Mouse (Mus musculus) ES-E14 (cell line): ENCODE measurements around the gene Epha8. TPM values are rescaled to one million over a fixed set of nuclear protein-coding genes. Genes with fewer than 3 reads are reported as not detected.

Source experiments
- DNase-seq: peaks from one replicate; pipeline ENCODE4 v3.0.0-alpha.2; 2013; ENCODE audit warnings: low read depth, low spot score
- H3K27ac ChIP-seq: 2 replicates; pipeline ENCODE4 v1.5.1; 2012; ENCODE audit warnings: low read depth, mild to moderate bottlenecking, low read length, moderate library complexity, mixed read lengths; ENCODE audit not compliant: poor library complexity, insufficient read depth, severe bottlenecking
- H3K36me3 ChIP-seq: 2 replicates; pipeline ENCODE4 v1.6.1; 2012; ENCODE audit warnings: mild to moderate bottlenecking, low read length, moderate library complexity, mixed read lengths; ENCODE audit not compliant: control insufficient read depth, poor library complexity, insufficient read depth, severe bottlenecking
- H3K4me1 ChIP-seq, 2 experiments: fragments of 150-350 bp in 1 of 2; sonication (generic) in 1 of 2; 2 replicates each; pipeline ENCODE4 v1.6.1; 2012; ENCODE audit warnings: low read length in 2 of 2, mild to moderate bottlenecking in 1 of 2, mixed read lengths in 1 of 2; ENCODE audit not compliant: control insufficient read depth in 2 of 2, insufficient read depth in 2 of 2, poor library complexity in 1 of 2
- H3K4me3 ChIP-seq, 2 experiments: fragments of 150-350 bp in 1 of 2; sonication (generic) in 1 of 2; 2 replicates each; pipeline ENCODE4 v1.5.1; 2012; ENCODE audit warnings: low read length in 2 of 2, low read depth in 1 of 2, mild to moderate bottlenecking in 1 of 2, mixed read lengths in 1 of 2; ENCODE audit not compliant: insufficient read depth in 1 of 2, poor library complexity in 1 of 2, severe bottlenecking in 1 of 2
- H3K9ac ChIP-seq: 2 replicates; pipeline ENCODE4 v1.6.1; 2012; ENCODE audit warnings: low read depth, mild to moderate bottlenecking, low read length, mixed read lengths; ENCODE audit not compliant: poor library complexity, insufficient read depth, severe bottlenecking
- H3K9me3 ChIP-seq: fragments of 150-350 bp; sonication (generic); 2 replicates; pipeline ENCODE4 v1.6.1; 2012; ENCODE audit warnings: low read depth, mild to moderate bottlenecking, low read length; ENCODE audit not compliant: control insufficient read depth, insufficient read depth
- CHD2 ChIP-seq: IDR thresholded peaks from 2 replicates; pipeline ENCODE4 v1.6.1; 2014; ENCODE audit warnings: mild to moderate bottlenecking, low read depth, low read length, inconsistent platforms
- HCFC1 ChIP-seq: IDR thresholded peaks from 2 replicates; pipeline ENCODE4 v1.6.1; 2012; ENCODE audit warnings: low read length, inconsistent platforms, borderline replicate concordance; ENCODE audit not compliant: insufficient read depth
- MAFK ChIP-seq: IDR thresholded peaks from 2 replicates; pipeline ENCODE4 v1.6.1; 2014; ENCODE audit warnings: mild to moderate bottlenecking, low read depth, low read length, inconsistent platforms; ENCODE audit not compliant: insufficient read depth
- ZC3H11A ChIP-seq: IDR thresholded peaks from 2 replicates; pipeline ENCODE4 v1.6.1; 2012; ENCODE audit warnings: low read depth, mild to moderate bottlenecking, inconsistent platforms, low read length, borderline replicate concordance
- ZNF384 ChIP-seq: IDR thresholded peaks from 2 replicates; pipeline ENCODE4 v1.6.1; 2012; ENCODE audit warnings: low read depth, low read length, inconsistent platforms
- in situ Hi-C, 2 experiments: fragments of 600-800 bp; cut with MboI; formaldehyde crosslinking; loops; one replicate each; pipeline ENCODE4 v1.15.1; 2025; ENCODE audit warnings: low sequenced_read_pairs in 2 of 2, inconsistent platforms in 1 of 2; ENCODE audit not compliant: unreplicated experiment in 2 of 2
- total RNA-seq: library from RNA; depleted of rRNA; stranded (reverse); fragments of 300-350 nt; gene quantifications from 2 replicates; pipeline ENCODE4 v1.2.3, GENCODE M21; 2012

The Epha8 gene
- total RNA-seq, 1 experiment: 1.0 TPM

DNA sequence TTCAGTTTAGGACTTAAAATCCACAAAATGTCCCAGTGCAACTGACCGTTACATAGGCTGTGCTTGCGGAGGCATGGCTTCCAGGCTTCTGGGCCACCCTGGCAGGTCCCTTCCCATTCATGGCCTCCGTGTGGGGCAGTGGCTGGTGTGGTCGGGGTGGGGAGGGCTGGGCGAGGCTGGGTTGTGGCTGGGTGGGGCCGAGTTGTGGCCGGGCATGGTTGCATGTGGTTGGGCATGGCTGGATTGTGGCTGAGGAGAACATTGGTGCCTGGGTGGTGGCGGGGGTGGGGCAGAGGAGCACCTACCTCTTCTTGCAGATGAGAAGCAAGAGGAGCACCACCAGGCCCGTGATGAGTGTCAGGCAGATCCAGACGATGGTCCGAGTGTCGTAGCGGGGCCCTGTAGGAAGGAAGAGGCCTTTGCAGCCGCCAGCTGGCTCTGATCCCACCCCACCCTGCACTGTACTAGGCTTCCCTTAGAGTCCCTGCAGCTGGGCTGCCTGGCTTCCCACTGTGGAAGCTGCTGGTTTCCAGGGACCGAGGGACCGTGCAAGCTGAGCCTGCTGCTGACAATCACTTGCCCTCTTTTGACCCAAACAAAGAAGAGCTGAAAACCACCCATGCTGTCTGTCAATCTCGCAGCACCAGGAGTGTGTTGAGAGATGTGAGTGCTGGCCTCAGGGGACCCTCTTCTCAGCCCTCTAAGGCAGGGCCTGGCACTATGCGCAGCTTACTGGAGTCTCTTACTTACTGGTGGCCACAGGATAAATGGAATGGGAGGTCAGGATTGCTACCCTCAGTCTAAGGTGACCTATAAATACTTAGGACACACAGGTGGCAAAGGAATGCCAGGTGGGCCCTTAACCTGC, 21.6 kb downstream of the Epha8 start:
- peaks cover 0 to 10% of the 10 kb centered on the region in 2 experiments; a peak in 1 of 4 replicates for H3K4me1 ChIP-seq
- H3K36me3 ChIP-seq: no peaks in the 10 kb centered on the region
- no peak for DNase-seq
- peak overlapping the region in 1 of 2 experiments; percentile 15; a peak in 2 of 4 replicates for H3K4me3 ChIP-seq
- TF ChIP-seq ZC3H11A: no peak
- H3K9me3 ChIP-seq: no peaks in the 10 kb centered on the region
- no peak overlapping the region for H3K9ac ChIP-seq
- no peak overlapping the region for H3K27ac ChIP-seq
- in situ Hi-C loops: no loop called here

DNA sequence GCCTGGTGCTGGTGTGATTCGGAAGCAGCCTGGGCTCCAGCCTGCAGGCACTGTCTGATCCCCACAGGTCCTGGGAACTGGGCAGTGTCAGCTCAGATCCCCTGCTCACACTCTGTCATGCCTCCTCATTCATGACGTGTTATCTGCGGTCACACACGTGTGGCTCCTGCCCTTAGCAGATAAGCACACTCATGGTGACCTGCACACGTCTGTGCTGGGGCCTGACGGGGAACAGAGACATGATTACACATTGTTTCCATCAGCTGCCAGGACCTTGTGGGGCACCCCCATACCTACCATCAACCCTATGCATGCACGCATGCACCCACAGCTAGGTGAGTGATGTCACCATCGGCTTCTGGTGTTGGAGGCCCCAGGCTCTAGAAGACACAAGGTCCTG, 26.1 kb downstream of the Epha8 start:
- Histone ChIP-seq H3K9me3 (no peaks in the 10 kb centered on the region), H3K27ac (no peak overlapping the region), H3K4me3 (no peak overlapping the region), H3K9ac (no peak overlapping the region), H3K36me3 (no peaks in the 10 kb centered on the region), H3K4me1 (peaks cover 0 to 16% of the 10 kb centered on the region in 2 experiments; a peak in 1 of 4 replicates)
- TF ChIP-seq HCFC1: no peak
- TF ChIP-seq ZNF384: no peak
- TF ChIP-seq MAFK: no peak
- TF ChIP-seq ZC3H11A: no peak
- TF ChIP-seq CHD2: no peak
- in situ Hi-C loops: no loop called here
- no peak for DNase-seq

DNA sequence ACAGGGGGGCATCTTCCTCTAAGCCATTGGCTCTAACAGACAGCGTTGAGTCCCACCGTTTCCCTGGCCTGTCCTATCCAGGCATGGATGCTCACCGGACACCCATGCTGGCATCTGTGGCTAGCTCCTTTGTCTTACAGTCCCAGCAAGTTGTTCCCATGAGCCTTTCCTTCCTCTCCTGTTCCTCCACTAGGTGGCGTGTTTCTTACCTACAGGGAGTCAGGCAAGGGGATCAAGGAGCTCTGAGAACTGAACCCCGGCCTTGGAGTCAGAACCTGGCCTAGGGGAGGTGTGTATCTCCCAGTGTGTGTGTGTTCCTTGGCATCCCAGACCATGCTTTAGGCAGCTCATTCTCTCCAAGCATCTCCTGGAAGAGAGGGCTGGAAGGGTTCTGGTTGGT, 27.7 kb downstream of the Epha8 start:
- in situ Hi-C loops: no loop called here
- 0 out of 2 replicates have a peak, but pooled peaks have one; percentile 24 for TF ChIP-seq ZC3H11A
- TF ChIP-seq HCFC1: no peak
- H3K9ac ChIP-seq: no peak overlapping the region
- peak; percentile 62 for DNase-seq
- no peak overlapping the region for H3K27ac ChIP-seq
- H3K36me3 ChIP-seq: no peaks in the 10 kb centered on the region
- H3K9me3 ChIP-seq: no peaks in the 10 kb centered on the region
- peaks cover 0 to 16% of the 10 kb centered on the region in 2 experiments; a peak in 1 of 4 replicates for H3K4me1 ChIP-seq
- H3K4me3 ChIP-seq: no peak overlapping the region

DNA sequence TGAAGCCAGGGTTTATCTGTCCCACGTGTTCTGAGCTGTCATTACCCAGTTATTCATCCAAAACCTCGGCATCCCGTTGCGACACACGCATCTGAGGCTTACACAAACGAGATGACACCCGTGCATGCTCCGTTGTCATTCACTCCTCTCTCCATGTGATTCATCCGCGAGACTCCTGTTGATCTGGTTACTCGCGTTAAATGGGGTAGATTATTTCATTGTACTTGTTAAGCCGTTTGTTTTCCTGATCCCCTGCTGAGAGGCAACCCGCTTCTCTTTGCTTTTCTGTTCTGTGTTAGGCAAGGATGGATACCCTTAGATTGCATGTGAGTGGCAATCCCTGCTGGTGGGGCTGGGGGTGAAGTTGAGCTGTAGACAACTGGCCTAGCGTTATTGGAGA, 30.8 kb downstream of the Epha8 start:
- Histone ChIP-seq H3K27ac (no peak overlapping the region), H3K4me3 (no peak overlapping the region), H3K9me3 (no peaks in the 10 kb centered on the region), H3K4me1 (peaks cover 0 to 10% of the 10 kb centered on the region in 2 experiments; a peak in 1 of 4 replicates), H3K36me3 (no peaks in the 10 kb centered on the region), H3K9ac (no peak overlapping the region)
- no peak for DNase-seq
- in situ Hi-C loops: no loop called here
- no peak for TF ChIP-seq CHD2
- TF ChIP-seq ZC3H11A: no peak
- TF ChIP-seq MAFK: no peak
- TF ChIP-seq HCFC1: no peak
- TF ChIP-seq ZNF384: no peak

DNA sequence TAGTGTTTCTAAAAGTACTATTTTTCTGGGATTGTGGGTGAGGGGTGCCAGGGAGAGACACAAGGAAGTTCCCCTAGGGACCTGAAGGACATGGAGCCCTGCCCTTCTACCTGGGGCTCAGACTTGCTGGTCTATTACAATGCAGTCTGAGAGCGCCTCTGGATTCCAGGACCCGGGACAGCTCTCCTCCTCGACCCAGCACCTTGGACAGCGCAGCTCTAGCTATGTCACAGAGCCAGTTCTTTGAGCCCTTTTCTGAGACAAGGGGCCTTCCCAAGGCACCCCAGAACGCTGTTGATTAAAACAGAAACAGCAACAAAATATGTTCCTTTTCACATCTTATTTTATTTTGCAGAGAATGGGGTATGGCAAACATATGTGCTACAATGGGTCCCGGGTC, 32.1 kb downstream of the Epha8 start:
- DNase-seq: peak; percentile 59
- Histone ChIP-seq H3K36me3 (no peaks in the 10 kb centered on the region), H3K27ac (no peak overlapping the region), H3K9me3 (no peaks in the 10 kb centered on the region), H3K9ac (no peak overlapping the region), H3K4me1 (peaks cover 0 to 9% of the 10 kb centered on the region in 2 experiments; a peak in 1 of 4 replicates), H3K4me3 (no peak overlapping the region)
- no peak for TF ChIP-seq MAFK
- TF ChIP-seq ZNF384: no peak
- TF ChIP-seq HCFC1: no peak
- in situ Hi-C loops: no loop called here
